Mouse (Mus musculus) G1E (cell line): ENCODE results near the gene Grik3.

Source experiments
- CTCF ChIP-seq: IDR thresholded peaks from 2 replicates; pipeline ENCODE4 v1.5.1; 2012; ENCODE audit warnings: low read depth, low read length, inconsistent platforms, mixed read lengths
- GATA1 ChIP-seq: IDR thresholded peaks from 2 replicates; pipeline ENCODE4 v1.6.1; 2012; ENCODE audit warnings: borderline replicate concordance, low read length, inconsistent platforms, mixed read lengths
- GATA2 ChIP-seq: IDR thresholded peaks from 2 replicates; pipeline ENCODE4 v1.6.1; 2012; ENCODE audit warnings: low read depth, low read length, inconsistent platforms, borderline replicate concordance
- POLR2AphosphoS5 ChIP-seq: IDR thresholded peaks from 2 replicates; pipeline ENCODE4 v1.6.1; 2012; ENCODE audit warnings: low read depth, low read length, inconsistent platforms; ENCODE audit not compliant: insufficient replicate concordance
- TAL1 ChIP-seq: conservative IDR thresholded peaks from 2 replicates; pipeline ENCODE4 v1.6.1; 2012; ENCODE audit warnings: low read depth, low read length, inconsistent platforms, mixed read lengths

DNA sequence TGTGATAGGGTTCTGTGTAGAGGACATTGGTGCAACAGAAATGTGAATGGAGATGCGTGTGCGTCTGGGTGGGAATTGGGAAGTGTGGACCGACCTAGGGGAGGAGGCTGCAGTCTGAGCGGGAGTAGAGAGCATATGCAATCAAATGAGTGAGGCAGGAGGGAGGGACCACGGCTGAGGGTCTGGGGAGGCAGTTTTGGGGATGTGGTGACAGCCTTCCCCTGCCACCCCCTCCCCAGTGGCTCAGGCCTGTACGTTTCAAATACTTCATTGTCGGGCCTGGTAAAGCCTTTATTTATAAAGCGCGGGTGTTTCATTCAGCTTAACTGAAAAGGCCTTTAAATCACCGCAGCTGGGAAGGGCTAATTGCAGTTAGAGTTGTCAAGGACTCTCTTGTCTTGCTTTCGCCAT is 44.5 kb downstream of the Grik3 start:
- TF ChIP-seq CTCF (no peak), POLR2AphosphoS5 (no peak), TAL1 (no peak), GATA1 (no peak), GATA2 (no peak)
